Mouse (Mus musculus): Measurements from ENCODE around the gene Ltk. TPM values are rescaled to one million over a fixed set of nuclear protein-coding genes. Genes with fewer than 3 reads are reported as not detected.

Gene Ltk
- polyA plus RNA-seq, 1 experiment from 2014 or later, result 0.86 TPM

DNA sequence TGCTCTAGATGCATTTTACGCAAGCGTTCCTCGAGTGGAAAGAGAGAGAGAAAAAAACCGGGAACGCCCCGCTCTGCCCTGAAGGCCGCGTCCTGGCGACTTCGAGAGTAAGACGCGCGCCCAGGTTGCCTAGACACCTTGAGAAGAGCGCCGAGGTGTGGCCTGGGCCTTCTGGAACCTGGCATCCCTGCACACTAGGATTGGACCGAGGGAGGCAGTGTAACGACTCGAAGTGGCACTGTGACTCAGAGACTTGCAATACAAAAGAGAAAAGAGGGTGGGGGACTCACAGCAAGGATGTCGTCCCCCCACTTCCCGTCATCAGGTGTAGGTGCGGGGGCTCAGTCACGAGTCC is 16.4 kb downstream of the Ltk start:
- Histone ChIP-seq H3K4me1 (ENCODE audit: control insufficient read depth, insufficient read depth, low read length) (peaks cover 32% of the 10 kb centered on the region), H3K9me3 (ENCODE audit: control insufficient read depth, low read length) (no peaks in the 10 kb centered on the region), H3K4me2 (ENCODE audit: low read depth, low read length) (peak overlapping the region; percentile 100), H3K9ac (ENCODE audit: low read depth, low read length) (peak overlapping the region; percentile 74), H3K27ac (ENCODE audit: low read length) (peak overlapping the region; percentile 94), H3K27me3 (replicated peaks; ENCODE audit: control insufficient read depth, insufficient read depth, low read length) (peaks cover 4% of the 10 kb centered on the region; the same call in 1 of the 2 replicates), H3K36me3 (ENCODE audit: control insufficient read depth, insufficient read depth, low read length) (no peaks in the 10 kb centered on the region), H3K4me3 (ENCODE audit: low read length) (peak overlapping the region; percentile 60)
- peak; percentile 17 for ATAC-seq
- WGBS, result 8% methylated on average over 22 of the region's 22 CpGs

DNA sequence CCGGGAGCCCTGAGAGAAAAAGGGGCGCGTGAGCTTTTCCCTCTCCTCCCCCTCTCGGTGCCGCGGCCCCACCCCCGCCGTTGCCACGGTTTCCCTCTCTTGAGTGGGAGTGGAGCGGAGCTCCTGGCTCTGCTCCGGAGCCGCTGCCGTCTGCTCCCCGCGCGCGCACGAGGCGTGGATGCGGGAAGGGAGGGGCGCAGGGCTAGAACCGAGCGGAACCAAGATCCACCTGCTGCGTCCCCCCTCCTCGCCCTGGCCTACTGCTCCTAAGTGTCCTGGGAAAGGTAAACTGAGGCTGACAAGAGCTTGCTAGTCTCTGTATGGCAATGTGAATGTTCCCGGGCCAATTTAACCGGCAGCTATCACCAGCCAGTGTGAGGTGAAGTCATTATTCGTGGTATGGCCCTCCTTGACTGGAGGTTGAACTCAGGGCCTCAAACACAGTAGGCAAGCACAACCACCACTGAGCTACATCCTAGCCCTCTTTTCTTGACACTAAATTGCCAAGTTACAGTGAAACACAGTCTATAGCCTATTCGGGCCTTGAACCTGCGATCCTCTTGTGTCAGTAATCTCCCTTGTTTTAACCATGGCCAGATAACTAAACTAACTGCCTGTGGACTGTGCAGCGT is 16.9 kb downstream of the Ltk start:
- Histone ChIP-seq H3K4me2 (ENCODE audit: low read depth, low read length) (peak overlapping the region; percentile 100), H3K4me3 (ENCODE audit: low read length) (peak overlapping the region; percentile 60)

DNA sequence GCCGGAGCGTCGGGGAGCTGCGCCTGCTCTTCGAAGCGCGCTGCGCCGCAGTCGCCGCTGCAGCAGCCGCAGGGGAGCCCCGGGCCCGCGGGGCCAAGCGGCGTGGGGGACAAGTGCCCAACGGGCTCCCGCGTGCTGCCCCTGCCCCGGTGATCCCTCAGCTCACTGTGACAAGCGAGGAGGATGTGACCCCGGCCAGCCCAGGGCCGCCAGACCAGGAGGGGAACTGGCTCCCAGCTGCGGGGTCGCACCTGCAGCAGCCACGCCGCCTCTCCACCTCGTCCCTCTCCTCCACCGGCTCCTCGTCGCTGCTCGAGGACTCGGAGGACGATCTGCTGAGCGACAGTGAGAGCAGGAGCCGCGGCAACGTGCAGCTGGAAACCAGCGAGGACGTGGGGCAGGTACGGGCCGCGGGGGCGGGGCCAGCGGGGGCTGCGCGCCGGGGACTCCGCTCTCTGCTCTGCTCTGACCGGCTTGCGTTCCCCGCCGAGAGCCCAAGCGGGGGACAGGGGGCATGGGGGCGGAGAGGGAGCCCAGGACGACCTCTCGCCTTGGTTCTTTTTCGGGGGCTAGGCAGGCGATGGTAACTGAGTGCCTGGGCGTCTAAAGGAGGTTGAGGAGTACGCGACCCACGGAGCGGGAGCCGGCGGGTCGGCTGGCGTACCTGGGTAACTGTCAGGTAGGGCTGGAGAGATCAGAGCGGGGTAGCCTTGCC is 17.6 kb downstream of the Ltk start:
- Histone ChIP-seq H3K9ac (ENCODE audit: low read depth, low read length) (peak overlapping the region; percentile 74), H3K4me2 (ENCODE audit: low read depth, low read length) (peak overlapping the region; percentile 100), H3K27ac (ENCODE audit: low read length) (peak overlapping the region; percentile 94), H3K4me1 (ENCODE audit: control insufficient read depth, insufficient read depth, low read length) (peaks cover 32% of the 10 kb centered on the region), H3K27me3 (replicated peaks; ENCODE audit: control insufficient read depth, insufficient read depth, low read length) (peaks cover 4% of the 10 kb centered on the region; the same call in 1 of the 2 replicates), H3K4me3 (ENCODE audit: low read length) (peak overlapping the region; percentile 60), H3K9me3 (ENCODE audit: control insufficient read depth, low read length) (no peaks in the 10 kb centered on the region), H3K36me3 (ENCODE audit: control insufficient read depth, insufficient read depth, low read length) (no peaks in the 10 kb centered on the region)
- under 1% methylated on average over 67 of the region's 70 CpGs for WGBS
- 0 out of 2 replicates have a peak, but pooled peaks have one; percentile 3 for ATAC-seq

More for the DNA sequence above, 16.9 kb downstream of the Ltk start:
- Histone ChIP-seq H3K9ac (ENCODE audit: low read depth, low read length) (peak overlapping the region; percentile 74), H3K9me3 (ENCODE audit: control insufficient read depth, low read length) (no peaks in the 10 kb centered on the region), H3K27ac (ENCODE audit: low read length) (peak overlapping the region; percentile 94), H3K27me3 (replicated peaks; ENCODE audit: control insufficient read depth, insufficient read depth, low read length) (peaks cover 4% of the 10 kb centered on the region; the same call in 1 of the 2 replicates), H3K4me1 (ENCODE audit: control insufficient read depth, insufficient read depth, low read length) (peaks cover 32% of the 10 kb centered on the region), H3K36me3 (ENCODE audit: control insufficient read depth, insufficient read depth, low read length) (no peaks in the 10 kb centered on the region)
- WGBS, result 8% methylated on average over 31 of the region's 31 CpGs
- ATAC-seq, result no peak

DNA sequence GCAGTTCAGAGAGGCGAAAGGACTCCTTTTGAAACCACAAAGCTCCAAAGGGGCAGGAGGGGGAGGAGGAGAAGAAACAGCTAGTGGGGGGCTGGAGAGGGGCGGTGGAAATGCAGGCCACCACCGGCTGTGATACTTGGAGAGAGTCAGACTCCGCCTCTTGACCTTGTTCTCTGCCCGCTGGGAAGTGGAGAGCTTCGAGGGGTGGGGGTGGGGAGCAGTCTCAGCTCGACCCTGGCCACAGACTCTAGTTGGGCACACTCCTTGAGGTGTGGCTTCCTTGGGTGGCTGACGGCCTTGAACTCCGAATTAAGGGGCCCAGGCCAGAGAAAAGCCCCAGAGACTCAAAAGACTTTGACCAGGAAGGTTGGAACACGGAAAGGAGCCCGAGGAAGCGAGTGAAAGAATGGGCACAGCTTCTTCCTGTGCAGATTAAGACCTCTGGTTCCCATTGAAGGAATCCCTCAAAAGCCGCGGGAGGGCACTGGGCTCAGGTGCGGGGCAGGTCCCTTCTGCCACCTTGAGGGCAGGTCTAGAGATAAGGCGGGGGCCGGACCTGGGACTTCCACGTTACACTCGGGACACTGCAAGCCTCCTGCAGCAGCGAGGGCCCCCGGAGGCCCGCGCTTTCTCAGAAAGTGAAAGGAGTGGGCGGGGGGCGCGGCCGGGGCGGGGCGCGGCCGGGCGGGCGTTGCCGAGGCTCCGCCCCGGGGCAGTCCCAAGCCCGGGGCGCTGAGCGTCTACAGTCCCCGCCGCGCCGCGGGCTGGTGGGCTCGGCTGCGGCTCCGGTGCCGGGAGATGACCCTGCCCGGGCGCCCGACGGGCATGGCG is 18.4 kb downstream of the Ltk start, which contains the start of gene Itpka:
Itpka (plus strand) TSS at position 757 of the 831 bp plus-strand sequence.
- H3K4me3 ChIP-seq (ENCODE audit: low read length), result peak within 1 kb of the TSS; percentile 60
- peak within 1 kb of the TSS; percentile 100 for H3K4me2 ChIP-seq (ENCODE audit: low read depth, low read length)
- H3K27me3 ChIP-seq (replicated peaks; ENCODE audit: control insufficient read depth, insufficient read depth, low read length), result peaks cover 4% of the 10 kb centered on the region; the same call in 1 of the 2 replicates
- H3K27ac ChIP-seq (ENCODE audit: low read length), result peak within 1 kb of the TSS; percentile 95
- peak within 1 kb of the TSS; percentile 74 for H3K9ac ChIP-seq (ENCODE audit: low read depth, low read length)
- no peaks in the 10 kb centered on the region for H3K9me3 ChIP-seq (ENCODE audit: control insufficient read depth, low read length)
- WGBS, result under 1% methylated on average over 47 of the region's 53 CpGs
- ATAC-seq, result peak; percentile 70
- H3K36me3 ChIP-seq (ENCODE audit: control insufficient read depth, insufficient read depth, low read length), result no peaks in the 10 kb centered on the region
- peaks cover 32% of the 10 kb centered on the region for H3K4me1 ChIP-seq (ENCODE audit: control insufficient read depth, insufficient read depth, low read length)

DNA sequence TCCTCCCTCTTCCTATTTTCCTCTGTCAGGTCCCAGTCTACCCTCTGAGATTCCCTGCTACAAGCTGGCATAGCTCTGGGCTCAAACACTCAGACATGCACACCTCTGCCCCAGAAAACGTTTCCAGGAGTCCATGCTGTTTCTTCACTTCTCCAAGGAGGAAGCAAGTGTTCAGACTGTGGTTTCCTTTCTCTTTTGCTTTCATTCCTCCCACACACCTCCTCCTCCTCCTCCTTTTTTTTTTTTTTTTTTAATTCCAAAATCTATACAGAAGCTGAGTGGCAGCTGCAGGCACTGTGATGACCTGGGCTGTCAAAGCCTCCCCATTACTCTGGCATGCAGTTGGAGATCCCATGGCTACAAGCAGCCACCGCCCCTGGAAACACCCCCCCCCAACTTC is 19.7 kb downstream of the Ltk start:
- Histone ChIP-seq H3K36me3 (ENCODE audit: control insufficient read depth, insufficient read depth, low read length) (no peaks in the 10 kb centered on the region), H3K4me2 (ENCODE audit: low read depth, low read length) (no peak overlapping the region), H3K9ac (ENCODE audit: low read depth, low read length) (no peak overlapping the region), H3K4me1 (ENCODE audit: control insufficient read depth, insufficient read depth, low read length) (peaks cover 32% of the 10 kb centered on the region), H3K27me3 (replicated peaks; ENCODE audit: control insufficient read depth, insufficient read depth, low read length) (peaks cover 4% of the 10 kb centered on the region; the same call in 1 of the 2 replicates), H3K9me3 (ENCODE audit: control insufficient read depth, low read length) (no peaks in the 10 kb centered on the region), H3K4me3 (ENCODE audit: low read length) (no peak overlapping the region), H3K27ac (ENCODE audit: low read length) (no peak overlapping the region; the same call in 1 of the 2 replicates)
- ATAC-seq, result no peak
- 37% methylated on average over 2 of the region's 2 CpGs for WGBS

DNA sequence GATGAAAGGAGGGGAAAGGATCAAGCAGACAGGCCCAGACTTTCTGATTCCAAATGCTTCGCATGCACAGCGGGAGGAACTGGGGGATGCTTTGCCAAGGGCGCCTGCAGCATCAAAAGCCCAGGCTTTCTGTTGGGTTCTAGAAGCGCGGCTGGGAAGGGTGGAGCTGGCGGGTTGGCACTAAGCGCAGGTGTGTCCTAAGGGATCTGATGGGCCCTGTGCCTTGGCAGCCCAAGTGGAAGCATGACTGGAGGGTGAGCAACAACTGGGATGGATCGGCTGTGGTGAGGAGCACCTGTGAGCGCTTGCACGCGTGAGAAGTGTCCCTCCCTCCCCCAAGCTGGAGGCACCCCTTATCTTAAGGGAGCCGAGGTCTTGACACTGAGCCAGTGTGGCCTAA is 23.1 kb downstream of the Ltk start:
- Histone ChIP-seq H3K4me2 (ENCODE audit: low read depth, low read length) (no peak overlapping the region), H3K9me3 (ENCODE audit: control insufficient read depth, low read length) (no peaks in the 10 kb centered on the region), H3K9ac (ENCODE audit: low read depth, low read length) (no peak overlapping the region), H3K27me3 (replicated peaks; ENCODE audit: control insufficient read depth, insufficient read depth, low read length) (no peaks in the 10 kb centered on the region), H3K4me1 (ENCODE audit: control insufficient read depth, insufficient read depth, low read length) (peaks cover 12% of the 10 kb centered on the region), H3K27ac (ENCODE audit: low read length) (no peak overlapping the region), H3K36me3 (ENCODE audit: control insufficient read depth, insufficient read depth, low read length) (peaks cover 10% of the 10 kb centered on the region), H3K4me3 (ENCODE audit: low read length) (no peak overlapping the region)
- ATAC-seq, result no peak
- 24% methylated on average over 12 of the region's 12 CpGs for WGBS

DNA sequence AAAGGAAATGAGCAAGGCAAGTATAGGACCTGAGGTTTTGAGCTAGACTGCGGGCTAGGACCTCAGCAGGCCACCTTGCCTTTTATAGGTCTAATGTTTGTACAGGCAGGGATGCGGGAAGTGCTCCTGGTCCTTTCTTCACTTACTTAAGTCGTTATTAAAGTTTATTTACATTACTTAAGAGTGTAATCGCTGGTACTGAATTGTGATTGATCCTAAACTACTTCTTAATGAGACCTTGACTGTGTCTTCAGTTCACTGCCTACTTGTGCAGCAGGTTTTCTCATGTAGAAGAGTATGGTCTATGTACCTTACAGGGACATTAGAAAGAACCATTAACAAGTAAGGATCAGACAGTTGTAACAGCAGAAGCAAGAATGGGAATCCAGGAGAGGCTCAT is 29.5 kb downstream of the Ltk start:
- H3K4me1 ChIP-seq (ENCODE audit: control insufficient read depth, insufficient read depth, low read length), result no peaks in the 10 kb centered on the region
- H3K27ac ChIP-seq (ENCODE audit: low read length), result no peak overlapping the region
- peaks cover 27% of the 10 kb centered on the region for H3K36me3 ChIP-seq (ENCODE audit: control insufficient read depth, insufficient read depth, low read length)
- no peaks in the 10 kb centered on the region for H3K27me3 ChIP-seq (replicated peaks; ENCODE audit: control insufficient read depth, insufficient read depth, low read length)
- 72% methylated on average over 4 of the region's 4 CpGs for WGBS
- no peak overlapping the region for H3K9ac ChIP-seq (ENCODE audit: low read depth, low read length)
- no peak overlapping the region for H3K4me3 ChIP-seq (ENCODE audit: low read length)
- no peak for ATAC-seq
- no peaks in the 10 kb centered on the region for H3K9me3 ChIP-seq (ENCODE audit: control insufficient read depth, low read length)
- H3K4me2 ChIP-seq (ENCODE audit: low read depth, low read length), result no peak overlapping the region

DNA sequence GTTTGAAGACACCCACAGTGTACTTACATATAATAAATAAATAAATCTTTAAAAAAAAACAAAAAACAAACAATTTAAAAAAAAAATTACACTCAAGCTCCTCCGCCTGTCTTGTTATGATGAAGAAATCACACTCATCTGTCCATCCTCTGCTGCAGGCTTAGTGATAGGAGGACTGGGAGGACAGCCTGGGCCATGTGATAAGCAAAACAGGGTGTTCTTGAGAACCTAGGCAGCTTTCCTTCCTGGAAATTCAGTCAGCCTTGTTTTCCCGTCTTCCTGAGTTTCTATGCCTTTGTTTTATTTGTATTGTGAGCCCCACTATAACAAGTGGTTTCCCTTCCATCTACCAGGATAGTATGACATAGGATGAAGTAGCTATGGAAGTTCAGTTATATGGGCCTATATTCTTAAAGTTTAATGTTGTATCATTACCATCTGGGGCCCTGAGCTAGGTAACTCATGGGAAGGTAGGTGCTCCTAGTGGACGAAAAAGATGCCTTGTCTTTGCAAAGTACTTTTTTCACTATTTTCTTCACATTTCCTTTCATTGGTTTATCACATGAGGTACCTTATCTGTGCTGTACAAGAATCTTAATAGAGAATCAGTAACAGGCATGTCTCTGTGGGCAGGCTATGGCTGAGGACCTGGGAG is 32.3 kb downstream of the Ltk start:
- Histone ChIP-seq H3K4me1 (ENCODE audit: control insufficient read depth, insufficient read depth, low read length) (no peaks in the 10 kb centered on the region), H3K27ac (ENCODE audit: low read length) (no peak overlapping the region), H3K27me3 (replicated peaks; ENCODE audit: control insufficient read depth, insufficient read depth, low read length) (no peaks in the 10 kb centered on the region), H3K4me3 (ENCODE audit: low read length) (no peak overlapping the region), H3K4me2 (ENCODE audit: low read depth, low read length) (no peak overlapping the region), H3K36me3 (ENCODE audit: control insufficient read depth, insufficient read depth, low read length) (peaks cover 33% of the 10 kb centered on the region), H3K9me3 (ENCODE audit: control insufficient read depth, low read length) (no peaks in the 10 kb centered on the region), H3K9ac (ENCODE audit: low read depth, low read length) (no peak overlapping the region)
- ATAC-seq, result no peak
- WGBS, result 92% methylated on average over 3 of the region's 3 CpGs

Measured in intestine, embryonic 16.5 days (tissue).